Mouse (Mus musculus) CH12.LX (cell line): ENCODE data around the gene Poln. TPM values are rescaled to one million over a fixed set of nuclear protein-coding genes. Genes with fewer than 3 reads are reported as not detected.

ENCODE experiments used
- DNase-seq: peaks from one replicate; pipeline ENCODE4 v3.0.0-alpha.2; 2013; ENCODE audit errors: extremely low read depth
- H3K27ac ChIP-seq: 2 replicates; pipeline ENCODE4 v1.5.1; 2012; ENCODE audit warnings: low read depth, mild to moderate bottlenecking, control low read depth, moderate library complexity; ENCODE audit not compliant: insufficient read depth
- H3K27me3 ChIP-seq: replicated peaks from 2 replicates; pipeline ENCODE3; 2012; ENCODE audit warnings: inconsistent platforms
- H3K36me3 ChIP-seq, 2 experiments: replicated peaks in 1 of 2; 2 replicates each; pipeline versions ENCODE3 to v1.6.1; 2012; ENCODE audit warnings: inconsistent platforms in 1 of 2, low read length in 1 of 2, mild to moderate bottlenecking in 1 of 2, mixed read lengths in 1 of 2, moderate library complexity in 1 of 2; ENCODE audit not compliant: control insufficient read depth in 1 of 2, insufficient read depth in 1 of 2
- H3K4me1 ChIP-seq, 2 experiments: 2 replicates each; pipeline ENCODE4 v1.6.1; 2012; ENCODE audit warnings: inconsistent platforms in 1 of 2, moderate library complexity in 1 of 2; ENCODE audit not compliant: insufficient read depth in 2 of 2, control insufficient read depth in 1 of 2
- H3K4me2 ChIP-seq: 2 replicates; pipeline ENCODE4 v1.6.1; 2012; ENCODE audit warnings: low read depth, mild to moderate bottlenecking, control low read depth; ENCODE audit not compliant: poor library complexity, insufficient read depth, severe bottlenecking
- H3K4me3 ChIP-seq, 3 experiments: fragments of 150-350 bp in 1 of 3; sonication (generic) in 1 of 3; replicated peaks in 1 of 3; 2 replicates each; pipeline versions ENCODE3 to v1.5.1; 2011 to 2012; ENCODE audit warnings: low read depth in 2 of 3, low read length in 2 of 3, mild to moderate bottlenecking in 2 of 3, moderate library complexity in 2 of 3, control low read depth in 1 of 3, improper control_type of control experiment in 1 of 3, inconsistent platforms in 1 of 3, mixed read lengths in 1 of 3; ENCODE audit not compliant: poor library complexity in 1 of 3
- H3K79me2 ChIP-seq: replicated peaks from 2 replicates; pipeline ENCODE4 v1.6.1; 2012; ENCODE audit warnings: mild to moderate bottlenecking, moderate library complexity; ENCODE audit not compliant: control insufficient read depth, poor library complexity, insufficient read depth, severe bottlenecking; ENCODE audit errors: extremely low read depth
- H3K9ac ChIP-seq: 2 replicates; pipeline ENCODE4 v1.6.1; 2012; ENCODE audit warnings: low read depth, mild to moderate bottlenecking, control low read depth, moderate library complexity; ENCODE audit not compliant: insufficient read depth
- H3K9me3 ChIP-seq: replicated peaks from 2 replicates; pipeline ENCODE3; 2012; ENCODE audit warnings: low read length, inconsistent platforms, mixed read lengths
- BHLHE40 ChIP-seq: IDR thresholded peaks from 2 replicates; pipeline ENCODE4 v1.6.1; 2011; ENCODE audit warnings: mild to moderate bottlenecking, low read depth, low read length, improper control_type of control experiment
- CHD1 ChIP-seq: IDR thresholded peaks from 2 replicates; pipeline ENCODE4 v1.6.1; 2012; ENCODE audit warnings: low read depth, low read length, improper control_type of control experiment, inconsistent platforms
- CHD2 ChIP-seq: IDR thresholded peaks from 2 replicates; pipeline ENCODE4 v1.6.1; 2011; ENCODE audit warnings: low read length, improper control_type of control experiment
- ELF1 ChIP-seq: IDR thresholded peaks from 2 replicates; pipeline ENCODE4 v1.6.1; 2014; ENCODE audit warnings: low read depth, mild to moderate bottlenecking, inconsistent platforms, low read length, improper control_type of control experiment
- ETS1 ChIP-seq: conservative IDR thresholded peaks from 2 replicates; pipeline ENCODE4 v1.6.1; 2012; ENCODE audit warnings: low read depth, mild to moderate bottlenecking, inconsistent platforms, low read length, improper control_type of control experiment, moderate library complexity
- JUN ChIP-seq: IDR thresholded peaks from 2 replicates; pipeline ENCODE4 v1.6.1; 2011; ENCODE audit warnings: low read depth, mild to moderate bottlenecking, low read length, improper control_type of control experiment, moderate library complexity; ENCODE audit not compliant: insufficient read depth
- JUND ChIP-seq: conservative IDR thresholded peaks from 2 replicates; pipeline ENCODE4 v1.6.1; 2011; ENCODE audit warnings: low read depth, low read length, improper control_type of control experiment
- KAT2A ChIP-seq: IDR thresholded peaks from 2 replicates; pipeline ENCODE4 v1.6.1; 2012; ENCODE audit warnings: low read length, improper control_type of control experiment, inconsistent platforms; ENCODE audit not compliant: insufficient replicate concordance
- MAX ChIP-seq: IDR thresholded peaks from 2 replicates; pipeline ENCODE4 v1.6.1; 2011; ENCODE audit warnings: low read length, improper control_type of control experiment
- MAZ ChIP-seq: IDR thresholded peaks from 2 replicates; pipeline ENCODE4 v1.6.1; 2012; ENCODE audit warnings: low read depth, mild to moderate bottlenecking, inconsistent platforms, low read length, improper control_type of control experiment, moderate library complexity
- MEF2A ChIP-seq: IDR thresholded peaks from 2 replicates; pipeline ENCODE4 v1.6.1; 2014; ENCODE audit warnings: low read depth, mild to moderate bottlenecking, inconsistent platforms, low read length, improper control_type of control experiment, borderline replicate concordance
- MXI1 ChIP-seq: IDR thresholded peaks from 2 replicates; pipeline ENCODE4 v1.6.1; 2011; ENCODE audit warnings: mild to moderate bottlenecking, low read depth, low read length, improper control_type of control experiment
- MYC ChIP-seq: IDR thresholded peaks from 2 replicates; pipeline ENCODE4 v1.6.1; 2011; ENCODE audit warnings: low read depth, mild to moderate bottlenecking, improper control_type of control experiment, low read length
- NELFE ChIP-seq: IDR thresholded peaks from 2 replicates; pipeline ENCODE4 v1.6.1; 2011; ENCODE audit warnings: low read depth, low read length, improper control_type of control experiment
- NRF1 ChIP-seq: IDR thresholded peaks from 2 replicates; pipeline ENCODE4 v1.6.1; 2014; ENCODE audit warnings: low read depth, mild to moderate bottlenecking, inconsistent platforms, low read length, improper control_type of control experiment, moderate library complexity
- PAX5 ChIP-seq: IDR thresholded peaks from 2 replicates; pipeline ENCODE4 v1.6.1; 2012; ENCODE audit warnings: low read length, inconsistent platforms, mixed read lengths
- SIN3A ChIP-seq: IDR thresholded peaks from 2 replicates; pipeline ENCODE4 v1.6.1; 2012; ENCODE audit warnings: low read length, improper control_type of control experiment, inconsistent platforms
- SMC3 ChIP-seq: IDR thresholded peaks from 2 replicates; pipeline ENCODE4 v1.6.1; 2011; ENCODE audit warnings: low read depth, low read length, improper control_type of control experiment
- TBP ChIP-seq: conservative IDR thresholded peaks from 2 replicates; pipeline ENCODE4 v1.6.1; 2011; ENCODE audit warnings: low read depth, low read length, improper control_type of control experiment
- TCF12 ChIP-seq: IDR thresholded peaks from 2 replicates; pipeline ENCODE4 v1.6.1; 2014; ENCODE audit warnings: low read depth, mild to moderate bottlenecking, inconsistent platforms, low read length, improper control_type of control experiment
- USF1 ChIP-seq: IDR thresholded peaks from 2 replicates; pipeline ENCODE4 v1.6.1; 2014; ENCODE audit warnings: low read depth, mild to moderate bottlenecking, inconsistent platforms, low read length, improper control_type of control experiment
- ZC3H11A ChIP-seq: IDR thresholded peaks from 2 replicates; pipeline ENCODE4 v1.6.1; 2012; ENCODE audit warnings: low read depth, mild to moderate bottlenecking, inconsistent platforms, low read length, improper control_type of control experiment
- ZKSCAN1 ChIP-seq: IDR thresholded peaks from 2 replicates; pipeline ENCODE4 v1.6.1; 2012; ENCODE audit warnings: low read depth, inconsistent platforms, low read length, improper control_type of control experiment, borderline replicate concordance
- ZMIZ1 ChIP-seq: IDR thresholded peaks from 2 replicates; pipeline ENCODE4 v1.6.1; 2012; ENCODE audit warnings: low read depth, mild to moderate bottlenecking, inconsistent platforms, low read length, improper control_type of control experiment
- dilution Hi-C: fragments of 300-500 bp; cut with MboI; formaldehyde crosslinking; loops from 2 replicates; pipeline ENCODE4 v1.14.3; 2020; ENCODE audit warnings: low sequenced_read_pairs; ENCODE audit not compliant: extremely low pct_unique_long_range_greater_than_20kb, extremely low pct_ligation_motif_present
- in situ Hi-C: fragments of 300-500 bp; cut with MboI; formaldehyde crosslinking; loops from 3 replicates; pipeline ENCODE4 v1.14.3; 2019; ENCODE audit warnings: low sequenced_read_pairs, low pct_ligation_motif_present, low pct_unique_long_range_greater_than_20kb, mixed read lengths
- polyA plus RNA-seq: library from polyadenylated mRNA; unstranded; fragments of >175 nt; gene quantifications from 2 replicates; pipeline ENCODE4 v1.2.1, GENCODE M21; 2012; ENCODE audit warnings: low read depth; ENCODE audit not compliant: insufficient read length
- total RNA-seq, 2 experiments: library from RNA; depleted of rRNA; stranded (reverse); fragments of 300-350 nt in 1 of 2; fragments of >200 nt in 1 of 2; gene quantifications; 2 replicates each; pipeline ENCODE4 v1.2.3; 2012 to 2014

Poln gene
- total and polyA plus RNA-seq, 3 experiments = 0.25 to 0.64 (median 0.39) TPM

DNA sequence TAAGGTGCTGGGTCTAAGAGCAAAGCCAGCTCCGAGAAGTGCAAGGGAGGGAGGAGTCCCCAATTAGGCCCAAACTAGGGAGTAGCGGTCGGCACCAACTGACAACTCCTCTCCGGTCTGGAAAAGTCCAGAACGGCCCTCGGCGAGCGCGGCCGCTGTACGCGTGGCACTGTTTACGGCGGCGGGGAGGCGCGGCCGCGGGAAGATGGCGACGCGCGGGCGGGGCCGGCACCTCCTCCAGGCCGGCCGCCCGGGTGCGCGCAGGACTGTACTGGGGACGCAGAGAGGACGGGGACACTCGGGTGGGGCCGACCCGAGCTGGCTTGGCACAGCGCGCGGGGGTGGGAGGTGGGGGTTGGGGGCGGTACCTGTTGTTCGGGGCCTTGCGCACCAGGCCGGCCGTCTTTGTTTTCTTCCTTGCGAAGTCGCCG is 17.7 kb upstream of the Poln start:
- Histone ChIP-seq H3K79me2 (no peaks in the 10 kb centered on the region), H3K4me3 (peak overlapping the region; percentile 63 to 87 (median 70)), H3K4me2 (peak overlapping the region; percentile 81), H3K4me1 (peaks cover 28 to 49% of the 10 kb centered on the region in 2 experiments), H3K27ac (no peak overlapping the region), H3K36me3 (peaks cover 0 to 2% of the 10 kb centered on the region in 2 experiments), H3K27me3 (peaks cover 14% of the 10 kb centered on the region), H3K9ac (peak overlapping the region; percentile 67), H3K9me3 (no peaks in the 10 kb centered on the region)
- dilution Hi-C loops = no loop called here
- TF ChIP-seq MXI1 (peak; percentile 94), USF1 (no peak), CHD2 (no peak), MEF2A (no peak), SIN3A (peak; percentile 74), ZC3H11A (no peak), PAX5 (no peak), MAZ (no peak), ETS1 (no peak), ELF1 (no peak), NELFE (no peak), TCF12 (no peak), SMC3 (no peak), ZKSCAN1 (no peak), MAX (peak; percentile 39; the same call in 1 of the 2 replicates), TBP (no peak)
- in situ Hi-C loops = no loop called here
- no peak for DNase-seq

DNA sequence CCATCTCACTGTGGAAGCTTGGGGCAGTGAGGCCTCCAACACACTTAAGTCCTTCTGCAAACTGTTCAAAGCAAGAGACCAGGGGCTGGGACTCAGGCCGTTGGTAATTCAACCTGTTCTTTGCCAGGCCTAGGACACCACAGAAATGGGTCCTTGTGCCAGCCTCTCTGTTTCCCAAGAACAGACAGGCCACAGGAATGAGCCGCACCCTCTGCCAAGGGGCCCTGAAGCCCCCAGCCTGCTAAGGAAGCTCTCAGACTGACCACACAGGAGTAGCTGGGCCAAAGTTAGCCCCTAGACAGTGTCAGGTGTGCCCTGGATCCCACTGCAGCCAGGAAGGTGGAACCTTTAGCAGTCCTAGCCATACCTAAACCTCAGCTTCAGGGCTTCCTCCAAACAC is 17.1 kb upstream of the Poln start:
- Histone ChIP-seq H3K9ac (peak overlapping the region; percentile 67), H3K9me3 (no peaks in the 10 kb centered on the region), H3K36me3 (peaks cover 0 to 2% of the 10 kb centered on the region in 2 experiments), H3K4me2 (peak overlapping the region; percentile 81), H3K27me3 (peaks cover 14% of the 10 kb centered on the region), H3K4me1 (peaks cover 28 to 49% of the 10 kb centered on the region in 2 experiments), H3K4me3 (peak overlapping the region; percentile 63 to 87 (median 70)), H3K79me2 (no peaks in the 10 kb centered on the region), H3K27ac (no peak overlapping the region)
- no peak for TF ChIP-seq JUN
- no peak for TF ChIP-seq BHLHE40
- TF ChIP-seq SMC3 = no peak
- no peak for TF ChIP-seq TBP
- TF ChIP-seq CHD1 = no peak
- TF ChIP-seq NRF1 = no peak
- TF ChIP-seq MYC = no peak
- no peak for TF ChIP-seq ZMIZ1
- TF ChIP-seq JUND = no peak
- no peak for TF ChIP-seq KAT2A
- in situ Hi-C loops = no loop called here
- dilution Hi-C loops = no loop called here
- no peak for DNase-seq
